Mouse (Mus musculus): Measurements from ENCODE around the gene Fbxl19. TPM values are rescaled to one million over a fixed set of nuclear protein-coding genes. Genes with fewer than 3 reads are reported as not detected.
A peak's percentile ranks its signal among the peaks of the same experiment; 100 is the strongest.
"Not testable (repeated sequence)": the region's sequence is repeated elsewhere in the genome, so short reads cannot be mapped to it uniquely, and the experiment has no call there.

Fbxl19 gene
- polyA plus RNA-seq, 1 experiment, result 171 TPM

GRCm38 (mm10) chr7:127730170-127730569 is 14.2 kb upstream of the Fbxl19 start:
- no peak for DNase-seq (ENCODE audit: low read depth)
- TF ChIP-seq CTCF (IDR thresholded peaks at IDR 0.05; ENCODE audit: borderline replicate concordance, extremely low read depth, insufficient read depth, insufficient read length), result no peak
- no peak for TF ChIP-seq POLR2A (IDR thresholded peaks at IDR 0.05; ENCODE audit: borderline replicate concordance, extremely low read depth, insufficient read depth, insufficient read length, poor library complexity, severe bottlenecking)

GRCm38 (mm10) chr7:127732066-127732465 is 12.3 kb upstream of the Fbxl19 start, which contains the start of gene Ctf2:
Ctf2 (minus strand) TSS chr7:127732166.
- not testable (repeated sequence) for DNase-seq (ENCODE audit: low read depth)

- no peak for TF ChIP-seq CTCF (IDR thresholded peaks at IDR 0.05; ENCODE audit: borderline replicate concordance, extremely low read depth, insufficient read depth, insufficient read length)
- no peak; the same call in 1 of the 2 replicates for TF ChIP-seq POLR2A (IDR thresholded peaks at IDR 0.05; ENCODE audit: borderline replicate concordance, extremely low read depth, insufficient read depth, insufficient read length, poor library complexity, severe bottlenecking)
- peak; percentile 100 for DNase-seq (ENCODE audit: low read depth)
Observed at GRCm38 (mm10) chr7:127745251-127745651, 908 bp downstream of the Fbxl19 start.

DNA sequence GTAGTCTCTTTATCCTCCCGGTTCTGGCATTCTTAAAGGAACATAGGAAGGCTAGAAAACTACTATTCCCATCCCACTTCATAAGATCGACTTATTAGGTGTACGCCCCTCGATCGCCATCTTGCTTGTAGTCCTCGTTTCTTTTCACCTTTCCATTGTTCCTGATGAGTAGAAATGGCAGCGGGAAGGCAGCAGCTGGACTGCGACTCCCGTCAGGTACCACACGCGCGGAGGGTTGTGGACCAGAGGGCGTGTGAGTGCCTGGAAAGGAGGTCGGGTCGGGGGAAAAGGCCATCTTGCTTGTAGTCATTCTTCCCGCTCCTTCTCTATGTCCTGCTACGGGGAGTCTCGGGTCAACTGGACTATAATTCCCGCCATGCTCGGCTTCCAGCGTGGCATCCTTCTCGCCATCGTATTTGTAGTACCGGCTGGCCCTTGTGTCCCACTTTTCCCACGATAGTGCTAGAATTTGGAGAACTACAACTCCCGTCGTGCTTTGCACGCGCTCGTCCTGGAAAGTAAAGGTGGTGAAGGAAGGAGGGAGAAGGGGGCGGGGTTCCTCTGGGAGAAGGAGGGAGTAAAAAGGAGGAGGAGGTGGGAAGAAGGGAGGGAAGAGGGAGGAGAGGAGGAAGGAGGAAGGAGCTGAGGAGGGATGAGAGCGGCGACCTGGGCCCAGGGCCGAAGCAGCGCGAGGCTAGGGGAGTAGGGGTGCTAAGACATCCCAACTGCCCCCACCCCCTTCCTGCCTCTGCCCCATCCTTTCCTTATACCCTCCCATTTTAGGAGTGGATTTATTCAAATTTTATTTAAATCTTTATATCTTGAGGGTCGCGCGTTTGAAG is 1.5 kb downstream of the Fbxl19 start:
- peak; percentile 100 for DNase-seq (ENCODE audit: low read depth)
- no peak for TF ChIP-seq CTCF (IDR thresholded peaks at IDR 0.05; ENCODE audit: borderline replicate concordance, extremely low read depth, insufficient read depth, insufficient read length)
- TF ChIP-seq POLR2A (IDR thresholded peaks at IDR 0.05; ENCODE audit: borderline replicate concordance, extremely low read depth, insufficient read depth, insufficient read length, poor library complexity, severe bottlenecking), result peak; percentile 76; the same call in 1 of the 2 replicates

DNA sequence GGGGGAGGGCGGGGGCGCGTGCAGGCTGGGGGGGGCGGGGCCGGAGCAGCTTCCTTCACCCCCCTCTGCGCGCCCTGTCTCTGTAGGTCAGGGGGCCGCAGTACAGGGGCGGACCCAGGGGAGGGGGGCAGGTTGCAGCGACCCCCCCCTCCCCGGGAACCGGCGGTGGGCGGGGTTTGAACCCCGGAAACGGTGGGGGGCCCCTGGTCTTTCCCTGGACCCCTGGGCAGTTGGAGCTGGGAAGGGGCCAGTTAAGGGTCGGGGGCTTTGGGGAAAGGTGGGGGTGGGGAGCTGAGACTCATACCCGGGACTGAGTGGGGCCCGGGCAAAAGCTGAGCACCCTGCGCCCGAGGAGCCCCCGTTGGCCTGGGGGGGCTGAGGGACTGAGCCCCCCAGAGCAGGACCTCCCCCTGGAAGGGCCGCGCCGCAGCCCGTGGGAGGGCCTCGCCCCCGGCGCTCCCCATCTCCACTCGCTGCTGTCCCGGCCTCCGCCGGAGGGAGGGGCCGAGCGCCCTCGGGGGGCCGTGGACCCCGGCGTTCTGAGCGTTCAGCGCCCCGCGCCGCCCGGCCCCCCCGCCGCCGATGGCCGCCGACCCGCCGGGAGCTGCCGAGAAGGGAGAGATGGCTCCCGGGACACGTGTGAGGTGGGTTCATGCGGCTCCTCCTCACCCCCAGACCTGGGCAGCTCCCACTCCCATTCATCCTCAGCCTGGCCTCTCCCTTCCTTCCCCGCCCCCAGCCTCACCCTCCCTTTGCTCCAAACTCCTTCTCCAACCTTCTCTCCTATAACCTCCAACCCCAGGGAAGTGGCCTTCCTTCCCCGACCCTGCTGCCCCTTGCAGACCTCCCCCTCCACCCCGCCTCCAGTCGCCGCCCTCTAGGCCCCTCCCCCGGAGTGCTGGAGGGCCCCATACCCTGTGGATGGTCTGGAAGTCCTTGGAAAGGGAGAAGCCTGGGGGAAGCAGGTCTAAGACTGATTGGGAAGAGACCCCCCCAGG is 2.5 kb downstream of the Fbxl19 start:
- peak; percentile 40 for DNase-seq (ENCODE audit: low read depth)
- TF ChIP-seq CTCF (IDR thresholded peaks at IDR 0.05; ENCODE audit: borderline replicate concordance, extremely low read depth, insufficient read depth, insufficient read length), result no peak
- TF ChIP-seq POLR2A (IDR thresholded peaks at IDR 0.05; ENCODE audit: borderline replicate concordance, extremely low read depth, insufficient read depth, insufficient read length, poor library complexity, severe bottlenecking), result no peak

- TF ChIP-seq CTCF (IDR thresholded peaks at IDR 0.05; ENCODE audit: borderline replicate concordance, extremely low read depth, insufficient read depth, insufficient read length) (no peak), POLR2A (IDR thresholded peaks at IDR 0.05; ENCODE audit: borderline replicate concordance, extremely low read depth, insufficient read depth, insufficient read length, poor library complexity, severe bottlenecking) (no peak)
- DNase-seq (ENCODE audit: low read depth), result no peak
Observed at GRCm38 (mm10) chr7:127747559-127748234, 3.4 kb downstream of the Fbxl19 start.

DNA sequence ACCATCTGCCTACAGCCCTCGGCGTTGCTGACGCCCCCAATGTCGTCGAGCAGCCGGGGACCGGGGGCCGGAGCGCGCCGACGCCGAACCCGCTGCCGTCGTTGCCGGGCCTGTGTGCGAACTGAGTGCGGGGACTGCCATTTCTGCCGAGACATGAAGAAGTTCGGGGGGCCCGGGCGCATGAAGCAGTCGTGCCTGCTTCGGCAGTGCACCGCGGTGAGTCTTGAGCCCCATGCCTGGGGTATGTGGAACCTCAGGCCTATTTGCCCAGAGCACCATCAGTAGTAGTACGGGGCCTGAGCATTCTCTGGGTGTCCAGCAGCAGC is 3.9 kb downstream of the Fbxl19 start:
- TF ChIP-seq CTCF (IDR thresholded peaks at IDR 0.05; ENCODE audit: borderline replicate concordance, extremely low read depth, insufficient read depth, insufficient read length), result no peak
- no peak for TF ChIP-seq POLR2A (IDR thresholded peaks at IDR 0.05; ENCODE audit: borderline replicate concordance, extremely low read depth, insufficient read depth, insufficient read length, poor library complexity, severe bottlenecking)
- DNase-seq (ENCODE audit: low read depth), result no peak

DNA sequence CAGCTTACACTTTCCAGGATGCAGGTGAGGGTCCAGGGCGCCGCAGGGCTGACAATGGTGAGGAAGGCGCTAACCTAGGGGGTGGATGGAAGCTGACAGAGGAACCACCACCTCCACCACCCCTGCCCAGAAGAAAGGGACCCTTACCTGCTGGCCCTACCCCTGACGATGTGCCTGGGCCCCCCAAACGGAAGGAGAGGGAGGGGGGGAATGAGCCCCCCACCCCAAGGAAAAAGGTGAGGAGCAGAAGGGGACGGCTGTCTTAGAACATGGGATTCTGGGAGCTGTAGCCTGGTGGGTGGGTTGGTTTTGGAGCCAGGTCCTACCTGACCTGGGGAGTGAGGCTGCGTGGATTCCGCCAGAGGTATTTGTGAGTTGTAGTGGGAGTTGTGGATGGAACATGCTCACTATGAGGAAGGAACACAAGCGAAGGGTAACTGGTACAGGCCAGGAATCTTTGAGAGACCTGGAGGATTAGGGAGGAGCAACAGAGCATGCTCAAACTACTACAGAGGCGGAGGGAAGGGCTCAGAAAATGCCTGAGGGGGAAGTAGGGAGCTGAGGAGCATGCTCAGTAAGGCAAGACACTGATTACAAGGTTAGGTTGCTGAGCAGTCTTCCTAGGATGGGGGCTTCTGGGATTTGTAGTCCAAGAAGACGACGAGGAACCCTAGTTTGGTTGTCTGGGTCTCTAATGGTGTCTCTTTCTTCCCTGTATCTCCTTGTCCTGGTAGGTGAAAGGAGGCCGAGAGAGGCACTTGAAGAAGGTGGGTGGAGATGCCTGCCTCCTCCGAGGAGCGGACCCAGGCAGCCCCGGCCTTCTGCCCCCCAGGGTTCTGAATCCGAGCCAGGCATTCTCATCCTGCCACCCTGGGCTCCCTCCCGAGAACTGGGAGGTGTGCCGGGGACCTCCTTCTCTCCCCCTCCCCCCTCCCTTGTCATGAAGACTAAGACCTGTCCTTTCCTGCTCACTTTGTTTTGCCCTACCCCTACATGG is 6.1 kb downstream of the Fbxl19 start:
- DNase-seq (ENCODE audit: low read depth), result peak; percentile 76
- no peak for TF ChIP-seq POLR2A (IDR thresholded peaks at IDR 0.05; ENCODE audit: borderline replicate concordance, extremely low read depth, insufficient read depth, insufficient read length, poor library complexity, severe bottlenecking)
- no peak for TF ChIP-seq CTCF (IDR thresholded peaks at IDR 0.05; ENCODE audit: borderline replicate concordance, extremely low read depth, insufficient read depth, insufficient read length)

DNA sequence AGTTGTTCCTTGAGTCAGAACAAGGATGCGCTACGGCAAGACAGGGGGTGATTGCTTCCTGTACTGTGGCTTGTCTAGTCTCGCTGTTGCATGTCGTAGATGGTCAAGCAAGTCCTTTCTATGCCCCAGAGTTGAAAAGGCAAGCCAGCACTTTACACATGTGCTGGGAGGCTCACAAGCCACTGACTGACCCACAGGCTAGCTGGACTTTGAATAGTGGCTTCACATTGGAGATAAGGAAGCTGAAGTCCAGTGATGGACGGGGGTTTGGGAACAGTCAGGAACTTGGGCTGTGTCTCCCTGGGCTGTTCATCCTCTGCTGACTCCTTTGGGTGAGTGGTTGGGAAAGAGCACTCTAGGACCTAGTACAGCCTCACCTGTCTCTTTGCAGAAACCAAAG is 7.3 kb downstream of the Fbxl19 start:
- no peak for TF ChIP-seq POLR2A (IDR thresholded peaks at IDR 0.05; ENCODE audit: borderline replicate concordance, extremely low read depth, insufficient read depth, insufficient read length, poor library complexity, severe bottlenecking)
- TF ChIP-seq CTCF (IDR thresholded peaks at IDR 0.05; ENCODE audit: borderline replicate concordance, extremely low read depth, insufficient read depth, insufficient read length), result no peak
- DNase-seq (ENCODE audit: low read depth), result no peak

DNA sequence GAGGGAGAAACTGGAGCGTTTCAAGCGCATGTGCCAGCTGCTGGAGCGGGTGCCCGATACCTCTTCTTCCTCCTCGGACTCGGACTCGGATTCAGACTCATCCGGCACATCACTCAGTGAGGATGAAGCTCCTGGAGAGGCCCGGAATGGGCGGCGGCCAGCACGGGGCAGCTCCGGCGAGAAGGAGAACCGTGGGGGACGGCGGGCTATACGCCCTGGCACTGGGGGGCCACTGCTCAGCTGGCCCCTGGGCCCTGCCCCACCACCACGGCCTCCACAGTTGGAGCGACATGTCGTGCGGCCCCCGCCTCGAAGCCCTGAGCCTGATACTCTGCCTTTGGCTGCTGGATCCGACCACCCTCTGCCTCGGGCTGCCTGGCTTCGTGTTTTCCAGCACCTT is 7.7 kb downstream of the Fbxl19 start:
- no peak for TF ChIP-seq POLR2A (IDR thresholded peaks at IDR 0.05; ENCODE audit: borderline replicate concordance, extremely low read depth, insufficient read depth, insufficient read length, poor library complexity, severe bottlenecking)
- no peak for TF ChIP-seq CTCF (IDR thresholded peaks at IDR 0.05; ENCODE audit: borderline replicate concordance, extremely low read depth, insufficient read depth, insufficient read length)
- no peak for DNase-seq (ENCODE audit: low read depth)
